Mouse (Mus musculus) cerebellum, adult 11 months (tissue): ENCODE data around the gene Pdk3.

Experiments
- DNase-seq: peaks from one replicate; pipeline ENCODE4 v3.0.0; 2022

Pdk3 gene

DNA sequence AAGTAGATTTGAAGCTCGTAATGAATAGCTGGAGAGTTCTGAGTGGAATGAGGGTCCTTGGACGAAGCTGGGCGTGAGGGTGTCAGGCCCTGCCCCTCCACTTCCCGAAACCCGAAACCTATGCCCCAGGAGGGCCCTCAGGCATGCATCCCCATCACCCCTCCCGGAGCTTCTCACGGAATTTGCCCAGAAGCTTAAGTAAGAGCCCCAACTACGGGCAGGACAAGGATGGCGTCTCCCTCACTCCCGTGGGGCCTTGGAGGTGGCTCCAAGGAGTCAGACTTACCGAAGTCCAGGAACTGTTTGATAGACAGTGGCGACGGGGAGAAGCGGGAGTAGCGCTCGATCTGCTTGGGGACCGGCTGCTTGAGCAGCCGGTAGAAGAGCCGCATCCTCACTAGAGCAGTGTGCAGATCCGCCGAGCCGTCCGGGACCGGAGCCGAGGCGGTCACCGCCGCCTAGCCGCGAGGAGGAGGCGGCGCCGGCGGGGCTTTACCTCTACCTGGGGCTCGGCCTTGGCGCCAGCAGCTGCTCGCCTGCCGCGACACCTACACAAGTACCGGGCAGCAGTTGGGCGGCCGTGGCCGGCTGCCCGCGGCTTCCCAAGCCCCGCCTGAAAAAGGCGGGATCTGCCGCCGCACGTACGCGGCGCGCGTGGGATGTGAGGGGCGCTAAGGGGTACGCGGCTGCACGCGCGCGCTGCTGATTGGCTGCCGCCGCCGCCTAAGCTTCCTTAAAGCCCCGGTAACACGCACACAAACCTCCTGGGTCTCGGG is at the start of gene Pdk3:
Gene Pdk3, minus strand, starts transcription at position 641 of the 776 bp plus-strand sequence.
- peak; percentile 83 for DNase-seq

DNA sequence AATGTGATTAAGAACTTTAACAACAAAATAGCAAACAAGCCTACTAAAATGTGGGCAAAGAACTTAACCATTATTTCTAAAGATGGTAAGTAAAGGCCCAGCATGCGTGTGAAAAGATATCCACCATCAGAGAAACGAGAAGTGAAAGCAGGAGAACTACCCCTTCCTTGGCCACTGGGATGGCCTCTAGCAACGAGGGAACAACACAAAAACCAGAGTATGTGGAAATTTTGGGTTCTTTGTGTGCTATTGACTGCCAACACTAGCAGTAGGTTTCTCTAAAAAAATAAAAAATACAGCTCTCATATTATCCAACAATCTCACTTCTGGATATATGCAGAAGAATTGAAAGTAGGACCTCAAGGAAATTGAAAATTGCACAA is 45.6 kb upstream of the Pdk3 start:
- DNase-seq: no peak

DNA sequence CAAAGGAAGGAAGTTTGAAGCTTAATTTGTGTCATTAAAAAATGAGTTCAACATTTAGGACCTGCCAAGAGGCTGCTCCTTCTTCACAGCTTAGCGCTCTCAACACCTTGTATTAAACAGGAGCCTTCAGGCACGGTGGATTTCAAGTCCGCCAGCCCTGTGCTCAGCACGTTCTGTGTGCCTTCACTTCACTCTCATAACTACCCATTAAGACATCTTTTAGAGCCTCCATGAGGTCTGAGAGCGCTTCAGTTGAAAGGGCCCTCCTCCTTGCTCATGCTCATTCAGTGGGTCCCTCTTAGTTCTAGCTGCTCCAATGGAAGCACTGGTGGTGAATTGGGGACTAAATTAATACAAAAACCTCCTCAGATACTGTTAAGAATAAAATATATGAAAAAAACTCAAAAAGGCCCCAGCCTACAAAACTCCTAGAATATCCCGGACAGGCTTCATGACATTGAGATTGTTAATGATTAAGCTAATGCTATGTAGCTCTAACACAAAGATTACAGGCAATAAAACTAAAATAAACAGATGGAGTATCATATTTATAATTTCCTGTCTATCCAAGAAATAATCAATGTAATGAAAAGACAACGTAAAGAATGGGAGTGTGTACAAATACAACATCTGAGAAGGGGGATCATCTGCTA is 45.1 kb upstream of the Pdk3 start:
- no peak for DNase-seq

DNA sequence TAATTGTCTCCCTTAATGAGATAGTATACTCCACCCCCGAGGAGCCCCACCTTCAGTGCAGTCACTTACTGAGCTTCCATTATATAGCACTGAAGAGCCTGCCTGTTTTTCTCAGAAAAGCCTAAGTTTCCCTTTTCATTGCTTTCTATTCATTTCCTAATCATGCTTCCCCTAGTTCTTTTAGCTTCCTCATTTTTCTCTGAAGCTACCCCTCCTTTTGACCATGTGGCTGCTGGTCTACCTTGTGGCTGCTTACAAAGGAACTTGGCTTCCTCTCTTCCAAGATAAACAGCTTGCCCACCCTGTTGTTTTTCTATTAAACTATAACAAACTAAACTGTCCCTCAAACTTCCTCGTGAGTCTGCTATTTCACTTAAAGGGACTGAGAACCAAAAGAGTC is 31.4 kb upstream of the Pdk3 start:
- no peak for DNase-seq

DNA sequence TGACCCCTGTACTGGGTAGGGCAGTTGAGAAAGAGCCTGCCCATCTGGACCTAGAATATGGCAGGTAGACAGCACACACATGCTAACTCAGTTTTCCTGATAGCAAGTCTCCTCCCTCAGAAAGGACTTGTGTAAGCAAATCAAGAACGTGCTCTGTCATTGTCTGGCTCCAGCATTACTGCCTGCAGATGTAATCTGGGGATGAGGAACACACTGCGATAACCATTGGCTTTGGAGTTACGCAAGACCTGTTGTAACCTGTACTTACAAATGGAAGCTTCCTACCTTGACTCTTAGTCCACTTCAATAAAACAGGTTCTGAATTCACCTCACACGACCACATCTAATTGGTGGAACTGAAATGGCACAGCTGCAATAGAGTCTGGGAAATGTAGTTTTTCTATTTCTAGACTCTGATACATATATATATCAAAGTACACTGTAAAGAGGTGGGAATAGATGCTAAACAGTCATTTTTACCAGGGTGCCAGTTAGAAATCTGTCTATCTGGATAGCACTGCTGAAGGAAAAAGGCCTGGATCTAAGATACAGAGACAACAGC is 30.6 kb upstream of the Pdk3 start:
- DNase-seq: no peak

DNA sequence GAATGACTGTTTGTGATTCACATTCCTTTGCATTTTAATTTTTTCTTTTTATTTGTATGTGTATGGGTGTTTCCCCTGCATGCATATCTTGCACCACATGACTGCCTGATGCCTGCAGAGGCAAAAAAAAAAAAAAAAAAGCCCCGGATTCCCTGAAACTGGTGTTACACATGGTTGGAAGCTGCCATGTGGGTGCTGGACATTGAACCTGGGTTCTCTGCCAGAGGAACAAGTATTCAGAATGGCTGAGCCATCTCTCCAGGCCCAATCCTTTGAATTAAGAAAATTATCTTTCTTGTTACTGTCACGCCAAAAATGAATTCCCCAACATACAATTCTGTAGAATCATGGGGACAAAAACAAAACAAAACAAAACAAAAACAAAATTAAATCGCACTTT is 25.8 kb upstream of the Pdk3 start:
- DNase-seq: no peak

DNA sequence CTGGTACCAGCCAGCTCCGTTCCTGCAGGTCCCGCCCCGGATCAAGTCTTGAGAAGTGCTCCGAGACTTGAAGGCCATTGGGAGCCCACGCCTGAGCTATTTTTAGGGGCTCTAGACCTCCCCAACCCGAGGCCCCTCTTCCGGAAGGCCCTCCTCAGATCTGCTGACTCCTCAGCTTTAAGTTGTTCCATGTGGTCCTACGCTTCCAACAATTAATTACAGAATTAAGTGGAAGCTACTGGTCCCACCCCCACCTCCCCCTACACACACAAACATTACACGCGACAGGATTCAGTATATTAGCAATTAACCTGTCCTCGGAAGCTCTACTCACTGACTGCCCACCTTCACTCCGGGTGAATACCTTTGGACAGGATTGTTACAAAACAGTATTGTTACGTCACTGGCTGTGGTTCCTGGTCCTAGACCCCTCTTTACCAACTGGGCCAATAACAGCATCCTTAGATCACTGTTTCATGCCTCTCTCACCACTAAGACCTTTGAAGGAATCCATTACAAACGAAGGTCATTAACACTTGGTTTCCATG is 410 bp upstream of the Pdk3 start:
- DNase-seq: no peak

DNA sequence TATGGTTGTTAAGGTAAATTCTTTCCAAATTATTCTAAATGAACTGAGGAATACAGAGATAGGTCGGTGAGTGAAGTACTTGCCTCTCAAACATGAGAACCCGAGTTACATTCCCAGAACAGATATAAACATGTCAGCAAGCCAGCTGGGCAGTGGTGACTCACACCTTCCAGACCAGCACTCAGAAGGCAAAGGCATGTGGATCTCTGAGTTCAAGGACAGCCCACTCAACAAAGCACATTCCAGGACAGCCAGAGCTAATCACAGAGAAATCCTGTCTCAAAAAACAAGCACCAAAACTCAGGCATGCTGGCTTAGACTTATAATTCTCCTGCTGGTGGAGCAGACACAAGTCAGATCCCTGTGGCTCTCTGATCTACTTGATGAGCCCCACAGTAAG is 6.2 kb downstream of the Pdk3 start:
- DNase-seq: no peak

DNA sequence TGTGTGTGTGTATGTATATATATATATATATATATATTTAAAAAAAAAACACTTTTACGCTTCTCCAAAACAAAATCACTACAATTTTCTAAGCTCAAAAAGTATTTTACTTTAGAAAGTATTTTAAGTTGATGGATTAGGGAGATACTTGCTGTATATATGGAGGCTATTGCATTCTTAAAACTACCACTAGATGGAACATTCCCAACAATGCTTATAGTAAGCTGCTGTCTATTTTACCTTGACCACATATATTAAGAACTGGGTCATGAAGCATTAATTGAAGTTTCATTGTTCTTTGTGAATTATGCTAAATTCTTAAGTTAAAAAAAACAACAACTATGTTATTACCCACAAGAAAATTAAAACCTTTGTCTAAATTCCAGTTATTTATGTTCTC is 24.0 kb downstream of the Pdk3 start:
- no peak for DNase-seq

DNA sequence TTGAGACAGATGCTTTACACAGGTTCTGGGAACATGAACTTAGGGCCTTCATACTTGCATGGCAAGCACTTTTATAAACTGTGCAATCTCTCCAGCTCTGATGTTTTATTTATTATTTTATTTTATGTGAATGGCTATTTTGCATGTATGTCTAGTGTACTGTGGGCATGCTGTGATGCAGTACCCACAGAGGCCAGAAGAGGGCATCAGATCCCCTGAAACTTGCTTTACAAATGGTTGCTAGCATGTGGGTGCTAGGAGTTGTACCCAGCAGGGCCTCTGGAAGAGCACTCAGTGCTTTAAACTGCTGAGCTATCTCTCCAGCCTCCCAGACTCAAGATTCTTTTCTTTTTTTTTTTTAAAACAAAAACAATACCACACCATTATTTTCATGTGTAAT is 38.8 kb downstream of the Pdk3 start:
- DNase-seq: peak; percentile 29

DNA sequence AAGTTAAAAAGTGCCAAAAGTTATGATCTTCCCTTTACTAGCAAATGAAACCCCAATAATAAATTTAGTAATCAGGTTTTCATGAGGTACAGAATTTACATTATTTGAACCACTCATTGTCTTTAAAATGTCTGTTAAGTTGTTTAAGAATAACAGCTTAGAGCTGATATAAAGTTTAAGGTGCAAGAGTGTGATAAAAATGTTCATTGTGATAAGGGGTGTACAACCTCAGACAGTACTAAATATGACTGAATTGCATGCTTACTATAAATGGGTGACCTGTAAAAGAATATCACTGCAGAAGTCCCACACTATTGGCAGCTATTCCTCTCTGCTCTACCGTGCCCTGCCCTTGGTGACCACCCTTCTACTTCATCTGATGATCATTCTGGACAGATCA is 42.4 kb downstream of the Pdk3 start:
- DNase-seq: no peak

DNA sequence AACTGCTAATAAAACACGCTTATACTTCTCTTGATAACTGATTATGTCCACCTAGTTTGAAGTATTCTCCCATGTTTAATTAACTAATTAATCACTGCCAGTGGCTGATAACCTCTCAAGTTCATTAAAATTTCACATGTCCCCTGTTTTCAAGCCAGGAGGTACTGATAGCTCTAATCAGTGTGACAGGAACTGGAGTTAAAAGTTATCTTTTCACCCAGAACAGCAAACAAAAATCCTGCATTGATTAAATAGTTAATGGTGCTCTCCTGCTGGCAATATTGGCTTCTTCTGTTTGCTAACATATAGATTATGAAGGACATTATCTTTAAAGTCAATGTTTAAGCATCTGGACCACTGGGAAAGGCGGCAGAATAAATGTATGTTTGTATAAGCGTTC is 71.2 kb downstream of the Pdk3 start:
- DNase-seq: no peak

DNA sequence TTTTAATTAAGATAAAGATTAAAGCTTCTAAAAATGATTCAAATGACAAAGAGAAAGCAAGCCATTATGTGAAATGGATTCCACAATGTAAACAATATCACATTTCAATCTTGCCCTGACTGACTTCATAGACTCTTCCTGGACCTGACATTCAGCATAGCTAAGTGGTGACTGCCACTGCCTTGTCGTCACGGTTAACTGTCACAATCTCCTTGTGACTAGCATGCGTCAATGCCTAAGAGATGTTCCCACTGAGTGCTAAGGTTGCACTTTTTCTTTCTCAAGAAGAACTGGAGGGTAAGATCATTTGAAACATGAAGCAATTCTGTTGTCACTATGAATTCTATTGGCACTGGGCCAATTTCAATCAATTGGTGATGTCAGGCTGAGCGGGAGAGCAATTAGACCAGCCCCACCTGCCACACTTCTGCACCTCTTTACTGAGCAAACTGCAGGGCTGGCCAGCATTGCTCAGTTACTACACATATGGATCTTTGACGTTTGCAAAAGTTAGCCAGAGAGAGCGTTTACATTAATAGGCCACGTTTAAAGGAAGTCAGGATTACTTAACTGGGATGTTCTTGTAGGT is 75.0 kb downstream of the Pdk3 start:
- DNase-seq: no peak

DNA sequence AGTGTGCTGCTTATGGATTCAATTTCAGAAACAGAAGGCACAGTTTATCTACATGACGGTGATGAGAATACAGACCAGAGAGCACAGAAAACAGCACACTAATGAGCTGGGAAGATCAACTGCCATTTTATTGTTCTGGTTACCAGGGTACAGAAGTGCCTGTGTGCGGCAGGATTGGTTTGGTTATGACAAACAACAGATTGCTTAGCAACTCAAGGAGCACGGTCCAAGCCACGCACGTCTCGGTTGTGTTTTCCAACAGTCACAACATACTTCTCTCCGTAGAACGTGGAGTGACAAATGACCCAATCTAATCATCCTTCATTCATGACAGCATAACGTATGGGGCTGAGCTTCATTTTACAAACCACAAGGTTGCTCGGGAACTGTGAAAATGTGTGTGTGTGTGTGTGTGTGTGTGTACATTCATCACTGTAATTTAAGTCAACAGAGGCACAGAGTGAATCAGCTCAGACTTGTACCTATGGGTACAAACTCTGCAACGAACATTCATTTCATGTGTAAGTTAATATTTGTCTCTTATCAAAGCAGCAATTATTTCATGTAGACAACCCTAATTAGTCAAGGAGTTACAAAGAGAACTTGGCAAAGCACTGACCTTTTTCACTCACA is 76.7 kb downstream of the Pdk3 start:
- DNase-seq: no peak

DNA sequence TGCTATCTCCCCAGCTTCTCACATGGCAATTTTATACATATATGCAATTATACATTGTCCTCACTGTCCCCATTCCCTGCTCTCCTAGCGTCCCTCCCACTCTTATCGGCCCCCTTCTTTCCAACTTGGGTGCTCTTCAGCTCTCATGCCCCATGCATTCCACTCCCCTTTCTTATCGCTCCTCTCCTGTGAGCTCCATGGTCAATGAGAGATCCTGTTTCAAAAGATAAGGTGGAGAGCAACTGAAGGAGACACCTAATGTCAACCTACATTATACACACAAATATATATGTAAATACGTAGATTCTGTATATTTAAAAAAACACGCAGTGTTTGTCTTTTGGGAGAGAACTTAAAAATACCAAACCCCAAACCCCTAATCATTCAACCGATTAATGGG is 81.4 kb downstream of the Pdk3 start:
- DNase-seq: no peak

DNA sequence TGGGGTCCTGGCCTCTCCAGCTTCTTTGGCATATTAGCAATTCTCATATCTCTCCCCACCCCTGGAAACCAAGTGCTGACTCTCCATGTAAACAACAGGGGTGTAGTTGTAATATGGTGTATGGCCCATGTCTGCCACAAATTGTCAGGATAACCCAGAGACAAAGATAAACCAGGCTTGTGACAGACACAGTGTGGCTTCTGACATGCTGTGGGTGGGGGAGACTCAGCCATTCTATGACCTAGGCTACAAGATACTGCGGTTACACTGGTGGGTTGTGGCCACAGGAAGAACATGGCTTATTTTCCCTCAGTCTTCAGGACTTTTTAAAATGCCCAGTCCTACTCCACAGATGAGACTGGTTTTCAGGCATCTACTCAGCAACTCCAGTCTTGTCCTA is 82.8 kb downstream of the Pdk3 start:
- no peak for DNase-seq

DNA sequence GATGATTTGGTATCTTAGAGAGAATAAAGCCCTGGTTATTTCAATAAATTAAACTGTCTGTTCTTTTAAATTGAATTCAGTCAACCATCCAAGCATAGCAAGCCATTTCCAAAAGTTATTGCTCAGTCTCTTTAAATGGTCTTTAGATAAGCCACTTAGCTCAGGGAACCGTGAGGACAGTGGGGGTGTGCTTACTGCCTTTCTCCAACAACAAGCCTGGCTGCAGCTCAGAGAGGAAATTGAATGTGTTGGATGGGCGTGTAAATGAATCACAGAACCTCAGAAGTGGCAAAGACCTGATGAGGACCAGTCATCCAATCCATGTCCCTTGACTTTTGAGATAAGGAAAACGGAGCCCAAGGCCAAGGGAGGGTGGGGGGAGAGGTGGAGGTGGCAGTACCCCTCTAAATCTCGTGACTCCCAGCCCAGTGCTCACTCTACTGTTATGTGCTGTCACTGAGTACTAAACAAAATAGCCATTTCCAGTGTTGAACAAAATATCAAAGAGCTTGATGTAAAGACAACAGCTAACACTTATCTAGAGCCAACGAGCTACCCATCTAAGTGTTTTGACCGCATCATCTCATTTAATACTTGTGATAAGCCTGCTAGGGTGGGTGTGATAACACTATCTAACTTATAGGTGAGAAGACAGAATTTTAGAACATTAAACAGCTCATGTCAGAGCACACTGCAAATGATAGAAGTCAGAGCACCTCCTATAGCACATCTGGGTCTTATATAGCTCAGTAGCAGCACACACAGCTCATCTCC is 98.8 kb downstream of the Pdk3 start:
- no peak for DNase-seq

DNA sequence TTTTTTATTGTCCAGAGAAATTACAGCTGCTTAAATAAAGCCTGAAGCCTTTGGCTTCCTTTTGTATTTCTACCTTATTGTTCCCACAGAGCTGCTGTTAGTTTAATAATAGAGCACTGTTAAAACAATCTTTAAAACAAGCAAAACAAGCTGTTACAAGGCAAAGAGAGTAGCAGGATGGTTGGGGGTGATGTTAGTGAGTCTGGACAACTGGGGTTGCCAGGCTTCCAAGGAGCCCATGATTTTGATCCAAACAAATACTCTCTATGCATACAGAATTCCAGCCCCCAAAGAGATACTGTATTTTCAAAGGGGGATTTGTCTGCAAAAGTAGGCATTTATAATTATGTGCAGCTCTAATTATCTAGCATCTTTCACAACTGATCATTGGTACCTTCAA is 99.6 kb downstream of the Pdk3 start:
- no peak for DNase-seq

DNA sequence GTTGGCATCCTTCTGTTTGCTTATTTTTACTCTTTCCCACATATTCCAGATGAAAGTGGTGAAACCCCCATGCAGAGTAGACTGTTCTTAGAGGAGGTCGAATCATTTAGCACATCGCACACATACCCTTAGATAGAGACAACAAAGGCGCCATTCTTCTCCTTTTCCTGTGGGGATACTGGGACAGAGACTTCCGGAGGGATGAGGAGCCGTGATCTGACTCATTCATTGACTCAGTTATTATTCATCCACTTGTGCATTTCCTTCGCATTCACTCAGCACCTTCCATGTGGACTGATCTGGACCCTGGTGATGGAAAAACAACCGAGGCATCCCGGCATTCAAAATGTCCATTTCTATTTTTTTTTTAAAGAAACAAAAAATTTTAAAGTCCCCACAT is 101.1 kb downstream of the Pdk3 start:
- no peak for DNase-seq

DNA sequence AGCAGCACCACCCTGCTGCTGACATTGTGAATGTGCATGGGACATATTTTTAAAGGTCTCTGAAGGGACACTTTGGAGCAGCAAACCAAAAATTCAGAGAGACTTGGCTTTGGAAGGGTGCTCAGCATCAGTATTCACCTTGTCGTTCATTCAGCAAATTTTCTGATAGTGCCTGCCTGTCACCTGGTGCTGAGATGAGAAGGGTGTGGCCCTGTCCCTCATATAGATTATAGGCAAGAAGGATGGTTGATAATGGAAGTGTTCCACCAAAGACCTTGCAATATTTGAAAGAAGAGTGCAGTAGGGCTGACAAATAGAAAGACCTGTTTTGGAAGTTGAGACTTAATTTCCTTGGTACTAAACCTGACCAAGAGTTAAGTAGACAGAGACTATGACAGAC is 102.5 kb downstream of the Pdk3 start:
- no peak for DNase-seq
